Mouse (Mus musculus) liver, postnatal 0 days (tissue): Measurements from ENCODE around the gene Cmpk2. TPM values are rescaled to one million over a fixed set of nuclear protein-coding genes. Genes with fewer than 3 reads are reported as not detected.
"Not testable (repeated sequence)": the region's sequence is repeated elsewhere in the genome, so short reads cannot be mapped to it uniquely, and the experiment has no call there.

Experiments
- ATAC-seq: fragments of 200-750 bp; cut with Nextera tagmentation; 2 replicates; pipeline ENCODE4 v1.8.0; 2017; ENCODE audit warnings: mild to moderate bottlenecking, moderate library complexity
- DNase-seq: peaks from one replicate; pipeline ENCODE4 v3.0.0-alpha.2; 2016
- H3K27ac ChIP-seq: fragments of 300-500 bp; sonication (generic); 2 replicates; pipeline ENCODE4 v1.5.1; 2014; ENCODE audit warnings: antibody characterized with exemption, moderate library complexity, mild to moderate bottlenecking, low read depth
- H3K27me3 ChIP-seq: fragments of 300-500 bp; sonication (generic); 2 replicates; pipeline ENCODE4 v1.6.1; 2014; ENCODE audit warnings: low read length, control low read depth, mixed read lengths; ENCODE audit not compliant: insufficient read depth
- H3K36me3 ChIP-seq: fragments of 300-500 bp; sonication (generic); replicated peaks from 2 replicates; pipeline ENCODE4 v1.6.1; 2014; ENCODE audit warnings: mild to moderate bottlenecking, control low read depth, low read length, moderate library complexity, mixed read lengths; ENCODE audit not compliant: insufficient read depth
- H3K4me1 ChIP-seq: fragments of 300-500 bp; sonication (generic); 2 replicates; pipeline ENCODE4 v1.6.1; 2014; ENCODE audit warnings: antibody characterized with exemption, mild to moderate bottlenecking, control low read depth; ENCODE audit not compliant: insufficient read depth
- H3K4me2 ChIP-seq: fragments of 300-500 bp; sonication (generic); 2 replicates; pipeline ENCODE4 v1.6.1; 2014; ENCODE audit warnings: low read depth, mild to moderate bottlenecking, low read length, moderate library complexity, mixed read lengths
- H3K4me3 ChIP-seq: fragments of 300-500 bp; sonication (generic); 2 replicates; pipeline ENCODE4 v1.5.1; 2014; ENCODE audit warnings: low read depth, low read length
- H3K9ac ChIP-seq: fragments of 300-500 bp; sonication (generic); replicated peaks from 2 replicates; pipeline ENCODE4 v1.6.1; 2014; ENCODE audit warnings: mild to moderate bottlenecking, moderate library complexity
- H3K9me3 ChIP-seq: fragments of 300-500 bp; sonication (generic); 2 replicates; pipeline ENCODE4 v1.6.1; 2016; ENCODE audit warnings: mild to moderate bottlenecking, control low read depth, low read length, mixed read lengths
- CTCF ChIP-seq: sonication (generic); IDR thresholded peaks from 2 replicates; pipeline ENCODE4 v1.5.1; 2016; ENCODE audit warnings: antibody characterized with exemption, low read depth
- EP300 ChIP-seq: IDR thresholded peaks from 2 replicates; pipeline ENCODE4 v1.6.1; 2016; ENCODE audit warnings: antibody characterized with exemption, low read depth, mild to moderate bottlenecking
- WGBS: fragments of 180-500 bp; shearing (Covaris S2); extraction: QIAGEN DNeasy Blood & Tissue Kit; methylation state at CpG from one replicate; pipeline ENCODE4 v1.1.7; 2014; ENCODE audit not compliant: insufficient replicate concordance; 5-methylcytosine and 5-hydroxymethylcytosine counted together
- polyA plus RNA-seq: library from polyadenylated mRNA; unstranded; fragments of >200 nt; fragmentation: Nextera tagmentation; extraction: Ambion mirVana; gene quantifications from 2 replicates; pipeline ENCODE4 v1.2.1, GENCODE M21; 2015

Cmpk2 gene
- polyA plus RNA-seq, 1 experiment from 2014 or later: 12.8 TPM

DNA sequence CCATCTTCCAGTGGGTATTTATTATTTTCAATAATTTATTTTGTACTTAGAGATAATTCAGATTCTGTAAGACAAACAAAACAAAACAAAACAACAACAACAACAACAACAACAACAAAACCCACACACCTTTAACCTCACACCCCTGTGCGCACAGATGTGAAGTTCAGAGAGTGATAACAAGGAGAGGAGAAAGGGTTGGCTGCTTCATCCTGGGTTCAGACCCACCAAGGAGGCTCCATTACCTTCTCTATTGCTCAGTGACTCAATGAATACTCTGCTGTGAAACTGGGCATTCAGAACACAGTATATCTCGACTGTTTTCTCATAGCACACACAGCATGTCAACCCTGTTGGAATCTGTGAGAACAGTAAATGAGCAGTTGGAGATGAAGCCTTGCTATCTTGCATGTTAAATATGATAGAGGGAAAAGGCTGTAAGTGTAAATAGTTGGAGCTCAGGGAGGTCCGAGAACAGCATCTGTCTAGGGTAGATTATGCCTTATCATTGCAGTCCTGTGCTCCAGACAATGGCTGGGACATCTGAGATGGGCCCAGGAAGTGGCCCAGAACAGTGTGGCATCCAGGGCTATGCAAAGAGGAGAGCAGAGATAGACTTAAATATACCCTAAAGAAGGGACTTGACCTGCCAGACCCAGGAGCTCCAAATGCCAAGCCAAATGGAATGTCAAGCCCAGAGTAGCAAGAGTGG is 3.9 kb downstream of the Cmpk2 start:
- TF ChIP-seq CTCF: no peak
- TF ChIP-seq EP300: peak; percentile 100
- Histone ChIP-seq H3K9me3 (no peaks in the 10 kb centered on the region), H3K4me1 (peaks cover 38% of the 10 kb centered on the region), H3K27me3 (no peaks in the 10 kb centered on the region), H3K4me3 (peak overlapping the region; percentile 96; the same call in 1 of the 2 replicates), H3K4me2 (peak overlapping the region; percentile 97), H3K27ac (peak overlapping the region; percentile 88), H3K9ac (peak overlapping the region; percentile 22), H3K36me3 (peaks cover 59% of the 10 kb centered on the region)
- ATAC-seq: peak; percentile 86
- WGBS: 47% methylated on average over 3 of the region's 3 CpGs
- peak; percentile 40 for DNase-seq

DNA sequence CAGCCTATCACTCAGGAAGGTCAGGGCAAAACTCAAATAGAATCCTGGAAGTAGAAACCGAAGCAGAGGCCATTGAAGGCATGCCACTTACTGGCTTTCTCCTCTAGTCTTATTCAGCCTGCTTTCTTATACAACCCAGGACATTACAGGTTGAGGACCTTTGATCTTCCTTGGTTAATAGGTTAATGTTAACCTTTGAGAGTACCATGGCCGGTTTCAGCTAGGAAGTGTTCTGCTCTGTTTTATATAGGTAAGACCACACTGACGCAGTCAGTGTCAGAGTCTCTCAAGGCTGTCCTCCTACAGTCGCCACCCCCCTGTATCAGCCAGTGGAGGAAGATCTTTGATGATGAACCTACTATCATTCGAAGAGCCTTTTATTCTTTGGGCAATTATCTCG is 4.7 kb downstream of the Cmpk2 start:
- H3K27ac ChIP-seq: peak overlapping the region; percentile 88
- H3K9ac ChIP-seq: peak overlapping the region; percentile 22
- DNase-seq (no peak), ATAC-seq (no peak)
- 69% methylated on average over 6 of the region's 6 CpGs for WGBS
- TF ChIP-seq CTCF (no peak), EP300 (no peak)
- no peaks in the 10 kb centered on the region for H3K27me3 ChIP-seq
- H3K4me1 ChIP-seq: peaks cover 35% of the 10 kb centered on the region
- H3K36me3 ChIP-seq: peaks cover 63% of the 10 kb centered on the region
- no peaks in the 10 kb centered on the region for H3K9me3 ChIP-seq
- H3K4me2 ChIP-seq: peak overlapping the region; percentile 97
- H3K4me3 ChIP-seq: no peak overlapping the region

DNA sequence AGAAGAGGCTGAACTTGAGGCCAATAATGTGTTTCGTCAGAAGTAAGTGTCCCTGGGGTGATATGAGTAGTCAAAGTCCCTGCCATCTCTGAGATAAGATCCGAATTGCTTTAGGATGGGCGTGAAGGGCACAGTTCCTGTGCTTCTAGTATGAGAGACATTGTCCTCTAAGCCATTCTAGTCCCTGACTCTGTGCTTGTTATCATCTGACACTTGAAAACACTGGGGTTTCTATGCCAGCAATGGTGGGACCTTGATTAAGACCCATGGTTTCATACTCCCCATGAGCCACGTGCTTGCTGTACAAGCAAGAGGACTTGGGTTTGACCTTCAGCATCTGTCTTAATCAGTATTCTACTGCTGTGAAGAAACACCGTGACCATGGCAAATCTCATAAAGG is 8.2 kb downstream of the Cmpk2 start:
- ATAC-seq (no peak), DNase-seq (no peak)
- no peak overlapping the region for H3K4me2 ChIP-seq
- TF ChIP-seq EP300: 0 out of 2 replicates have a peak, but pooled peaks have one; percentile 18
- TF ChIP-seq CTCF: no peak
- WGBS: 63% methylated on average over 5 of the region's 5 CpGs
- H3K9me3 ChIP-seq: no peaks in the 10 kb centered on the region
- no peak overlapping the region for H3K4me3 ChIP-seq
- no peak overlapping the region for H3K9ac ChIP-seq
- no peaks in the 10 kb centered on the region for H3K27me3 ChIP-seq
- H3K4me1 ChIP-seq: peaks cover 19% of the 10 kb centered on the region
- peaks cover 63% of the 10 kb centered on the region for H3K36me3 ChIP-seq
- no peak overlapping the region for H3K27ac ChIP-seq

DNA sequence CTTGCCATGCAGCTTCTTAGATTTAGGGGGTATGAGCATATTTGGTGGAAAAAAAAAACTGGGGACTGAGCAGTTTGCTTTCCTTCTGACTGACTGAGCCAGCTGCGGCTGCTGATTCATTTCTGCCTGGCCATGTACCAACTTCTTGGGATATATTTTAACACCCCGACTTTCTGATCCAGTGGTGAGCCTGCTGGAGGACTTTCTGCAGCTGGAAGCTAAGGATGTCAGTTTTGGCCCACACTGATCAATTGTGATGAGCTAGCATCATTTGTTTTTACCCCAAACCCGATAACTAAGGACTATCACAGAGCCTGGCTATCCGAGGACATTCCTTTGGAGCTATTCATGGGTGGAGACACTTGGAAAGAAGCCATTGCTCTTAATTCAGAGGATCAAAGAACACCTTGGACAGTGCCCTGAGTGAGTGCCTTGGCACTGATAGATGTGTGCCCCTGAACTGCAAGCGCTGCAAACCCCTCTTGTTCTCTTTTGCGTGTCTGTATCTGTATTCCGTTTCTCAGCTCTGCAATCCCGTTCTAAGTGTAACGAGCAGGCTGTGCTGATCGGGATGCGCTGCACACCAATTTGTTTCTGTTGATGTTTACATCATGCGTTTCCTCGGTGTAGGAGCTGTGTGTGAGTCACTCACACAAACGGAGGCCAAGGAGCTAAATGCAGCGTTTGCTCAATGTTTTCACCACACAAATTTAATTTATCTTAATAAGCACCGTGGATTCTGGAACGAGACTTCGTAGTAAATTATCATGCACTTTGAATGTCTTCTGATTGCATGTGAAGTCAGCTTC is 9.4 kb downstream of the Cmpk2 start:
- ATAC-seq (no peak), DNase-seq (no peak)
- H3K27ac ChIP-seq: no peak overlapping the region
- no peak overlapping the region for H3K4me2 ChIP-seq
- peaks cover 10% of the 10 kb centered on the region for H3K4me1 ChIP-seq
- H3K9me3 ChIP-seq: no peaks in the 10 kb centered on the region
- H3K36me3 ChIP-seq: peaks cover 54% of the 10 kb centered on the region
- no peaks in the 10 kb centered on the region for H3K27me3 ChIP-seq
- H3K9ac ChIP-seq: no peak overlapping the region
- H3K4me3 ChIP-seq: no peak overlapping the region
- WGBS: 84% methylated on average over 18 of the region's 18 CpGs
- TF ChIP-seq CTCF: no peak
- no peak for TF ChIP-seq EP300

DNA sequence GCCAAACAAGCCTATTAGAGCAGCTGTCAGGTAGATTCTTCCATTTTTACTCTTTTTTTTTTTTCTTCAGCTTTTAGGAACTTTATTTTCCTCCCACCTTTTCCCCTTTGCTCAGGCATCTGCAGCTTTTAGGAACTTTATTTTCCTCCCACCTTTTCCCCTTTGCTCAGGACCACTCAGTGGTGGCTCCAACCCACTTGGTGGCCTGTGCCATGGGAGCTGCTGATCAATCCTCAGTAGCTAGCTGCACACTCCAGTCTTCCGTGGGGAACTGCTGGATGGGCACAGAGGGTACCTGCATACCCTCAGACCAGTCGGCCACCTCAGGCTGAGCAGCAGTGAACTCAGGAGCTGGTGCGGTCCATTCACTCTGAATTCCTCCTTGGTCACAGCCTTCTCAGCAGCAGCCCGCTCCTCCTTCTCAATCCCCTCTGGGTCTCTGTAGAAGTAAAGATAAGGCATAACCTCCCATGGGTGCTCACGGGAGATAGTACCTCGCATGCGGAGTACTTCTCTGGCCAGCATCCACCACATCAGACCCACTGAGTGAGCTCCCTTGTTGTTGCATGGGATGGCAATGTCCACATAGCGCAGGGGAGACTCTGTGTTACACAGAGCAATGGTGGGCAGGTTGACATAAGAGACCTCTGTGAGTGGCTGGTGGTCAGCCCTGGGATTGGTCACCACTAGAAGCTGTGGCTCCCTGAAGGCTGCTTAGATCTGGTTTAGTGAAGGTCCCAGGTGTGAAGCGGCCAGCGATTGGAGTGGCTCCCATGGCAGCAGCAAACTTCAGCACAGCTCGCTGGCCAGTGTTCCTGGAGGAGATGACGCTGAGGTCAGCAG is 17.0 kb downstream of the Cmpk2 start:
- not testable (repeated sequence) for H3K9me3 ChIP-seq, H3K36me3 ChIP-seq, H3K4me3 ChIP-seq, H3K4me1 ChIP-seq, H3K27me3 ChIP-seq
- H3K9ac ChIP-seq: 0 out of 2 replicates have a peak overlapping the region, but pooled peaks have one; percentile 30
- DNase-seq (peak; percentile 43), ATAC-seq (peak; percentile 56; the same call in 1 of the 2 replicates)
- peak overlapping the region; percentile 52 for H3K4me2 ChIP-seq
- TF ChIP-seq EP300: peak; percentile 94
- 61% methylated on average over 12 of the region's 12 CpGs for WGBS
- peak overlapping the region; percentile 67 for H3K27ac ChIP-seq
